Mouse (Mus musculus) layer of hippocampus, adult 9-11 months (tissue): Measurements from ENCODE around the gene Atg3.
A peak's percentile ranks its signal among the peaks of the same experiment; 100 is the strongest.

Experiments used
- DNase-seq: peaks from one replicate; pipeline ENCODE4 v3.0.0; 2022

Atg3 gene

DNA sequence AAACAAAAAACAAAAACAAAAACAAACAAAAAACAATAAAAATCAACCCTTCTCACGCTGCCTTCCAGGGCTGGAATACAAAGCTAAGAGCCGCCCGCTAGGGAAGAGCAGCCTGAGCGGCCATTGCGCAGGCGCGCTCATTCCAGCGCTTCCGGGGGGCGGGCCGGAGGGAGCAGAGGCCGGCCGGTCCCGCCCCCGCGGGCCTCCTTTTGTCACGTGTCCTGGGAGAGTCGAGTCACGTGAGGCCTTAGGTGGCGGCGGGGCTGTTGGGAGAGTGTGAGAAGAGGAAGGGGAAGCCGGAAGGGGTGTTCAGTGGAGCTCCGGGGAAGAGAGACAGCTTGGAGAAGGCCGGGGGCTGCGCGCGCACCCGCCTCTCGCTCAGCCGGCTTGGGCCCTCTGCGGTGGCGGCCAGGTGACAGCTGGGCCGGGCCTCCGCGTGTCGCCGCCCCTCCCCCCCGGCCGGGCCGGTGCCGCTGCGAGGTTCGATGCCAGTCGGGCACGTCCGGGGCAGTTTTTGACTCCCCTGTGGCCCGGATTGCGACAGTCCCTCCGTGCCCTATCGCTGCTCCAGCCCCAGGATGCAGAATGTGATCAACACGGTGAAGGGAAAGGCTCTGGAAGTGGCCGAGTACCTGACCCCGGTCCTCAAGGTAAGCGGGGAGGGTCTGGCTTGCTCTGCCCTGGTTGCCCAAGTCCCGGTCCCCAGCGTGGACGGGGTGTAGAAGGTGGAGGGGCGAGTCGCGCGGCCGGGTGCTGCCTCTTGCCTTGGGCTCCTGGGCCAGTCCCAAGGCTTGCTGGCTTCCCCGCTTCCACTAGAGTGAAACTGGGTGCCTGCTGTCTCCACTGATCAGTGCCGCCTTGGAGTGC, at the start of gene Atg3, which contains the start of gene Slc35a5:
Gene Atg3 (plus strand): TSS at position 264 of the 867 bp plus-strand sequence.
Gene Slc35a5 (minus strand): TSS at position 185 of the 867 bp plus-strand sequence.
- peak; percentile 97 for DNase-seq

DNA sequence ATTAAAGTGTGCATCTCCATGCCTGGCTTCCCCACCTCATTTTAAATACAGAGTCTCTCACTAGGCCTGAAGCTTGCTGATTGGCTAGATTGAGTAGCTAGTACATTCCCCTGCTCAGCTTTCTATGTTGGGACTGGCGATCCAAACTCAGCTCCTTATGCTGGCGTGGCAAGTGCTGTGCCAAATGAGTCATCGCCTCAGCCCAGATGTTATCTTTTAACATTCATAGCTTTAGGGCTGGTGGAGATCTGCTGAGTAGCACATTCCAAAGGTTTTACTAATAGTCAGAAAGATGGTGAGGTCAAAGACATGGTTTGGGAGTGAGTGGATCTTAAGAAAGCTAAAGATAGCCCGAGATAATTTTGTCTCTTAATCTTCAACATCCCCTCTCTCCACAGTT, 48.1 kb upstream of the Atg3 start:
- DNase-seq = no peak

DNA sequence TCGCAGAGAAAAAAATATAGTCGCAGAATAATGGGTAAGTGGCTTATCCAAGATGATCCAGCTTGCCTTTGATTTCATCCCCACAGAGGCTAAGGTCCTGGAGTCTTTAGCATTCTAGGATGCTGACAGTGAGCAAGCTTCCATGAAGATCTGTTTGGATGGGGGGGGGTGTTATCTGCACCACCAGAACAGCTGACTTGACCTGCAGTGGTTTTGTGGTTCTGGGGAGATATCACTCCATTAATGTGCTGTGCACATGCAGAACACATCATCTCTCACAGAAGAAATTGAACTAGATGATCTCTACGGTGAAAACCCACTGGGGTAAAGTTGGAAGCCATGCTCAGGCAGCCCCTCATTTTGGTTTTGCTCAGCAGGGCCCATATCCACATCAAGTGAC, 41.4 kb upstream of the Atg3 start:
- no peak for DNase-seq

GRCm38 (mm10) chr16:45118760-45119159, 39.8 kb upstream of the Atg3 start:
- DNase-seq = no peak

- no peak for DNase-seq
These were observed 37.6 kb upstream of the Atg3 start for GRCm38 (mm10) chr16:45120844-45121425.

DNA sequence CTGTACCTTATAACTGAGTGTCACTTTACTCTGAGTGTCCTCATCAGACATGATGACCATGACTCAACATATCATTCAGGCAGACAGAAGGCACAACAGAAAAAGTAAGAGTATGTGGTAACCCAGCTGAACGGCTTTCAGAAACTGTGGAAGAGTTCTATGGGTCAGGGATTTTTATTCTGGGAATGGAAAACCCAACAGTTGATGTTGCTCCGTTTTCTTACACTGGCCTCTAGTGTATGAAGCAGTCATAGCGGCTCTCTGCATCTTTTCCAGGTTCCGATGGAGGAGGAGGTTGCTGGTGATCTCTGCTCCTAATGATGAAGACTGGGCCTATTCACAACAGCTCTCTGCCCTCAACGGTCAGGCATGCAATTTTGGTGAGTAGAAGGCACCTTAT, 36.0 kb upstream of the Atg3 start:
- no peak for DNase-seq

GRCm38 (mm10) chr16:45124230-45125203, 34.1 kb upstream of the Atg3 start:
- no peak for DNase-seq

DNA sequence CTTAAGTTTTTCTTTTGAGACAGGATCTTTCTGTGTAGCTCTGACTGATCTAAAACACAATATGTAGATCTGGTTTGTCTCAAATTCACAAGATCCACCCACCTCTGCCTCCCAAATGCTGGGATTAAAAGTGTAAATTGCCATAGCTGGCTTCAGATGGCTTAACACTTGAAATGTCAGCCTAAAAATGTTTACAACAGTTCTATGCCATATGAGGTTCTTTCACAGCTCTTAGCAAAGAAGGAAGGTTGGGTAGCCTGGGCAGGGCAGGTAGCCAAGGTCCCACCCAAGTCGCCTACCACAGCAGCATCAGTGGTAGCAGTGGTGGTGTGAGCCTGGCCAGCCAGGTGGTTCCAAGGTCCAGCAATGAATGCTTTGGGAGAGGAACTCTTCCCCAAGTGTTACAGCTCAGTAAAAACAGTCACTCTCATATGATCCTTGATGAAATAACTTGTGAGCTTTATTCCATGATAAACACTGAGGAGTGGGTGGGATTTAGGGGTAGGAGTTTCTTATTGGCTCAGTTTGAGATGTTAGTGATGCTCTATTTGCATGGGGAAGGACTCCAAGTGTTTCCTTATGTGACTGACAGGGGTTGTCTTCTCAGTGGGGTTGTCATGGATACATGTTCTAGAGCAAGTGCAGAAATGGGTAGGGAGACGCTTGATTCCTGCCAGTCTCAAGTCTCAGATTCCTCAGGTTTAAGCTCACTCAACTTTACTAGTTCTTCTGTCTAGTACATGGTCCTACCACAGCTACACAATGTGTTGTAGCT, 30.5 kb upstream of the Atg3 start:
- DNase-seq = peak; percentile 55

- no peak for DNase-seq
These were observed 16.9 kb upstream of the Atg3 start for GRCm38 (mm10) chr16:45141711-45142110.

DNA sequence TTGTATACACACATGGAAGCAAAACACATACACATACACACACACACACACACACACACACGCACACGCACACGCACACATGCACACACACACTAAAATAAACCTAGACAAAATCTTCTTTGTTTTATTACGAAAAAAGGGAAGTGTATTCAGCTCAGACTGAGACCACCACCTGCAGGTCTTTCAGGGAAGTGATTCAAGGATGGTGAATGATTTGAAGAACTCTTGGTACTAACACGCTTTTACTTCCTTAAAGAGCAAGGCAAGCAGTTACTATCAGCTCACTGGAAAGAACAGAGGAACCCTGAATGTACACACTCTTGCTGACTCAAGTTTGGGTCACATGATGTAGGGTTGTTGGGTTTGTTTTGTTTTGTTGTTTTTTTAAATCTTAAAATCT, 16.0 kb upstream of the Atg3 start:
- no peak for DNase-seq

GRCm38 (mm10) chr16:45145119-45145518, 13.5 kb upstream of the Atg3 start:
- DNase-seq = no peak

- no peak for DNase-seq
These were observed 10.0 kb upstream of the Atg3 start for GRCm38 (mm10) chr16:45148488-45149082.

- no peak for DNase-seq
These were observed 3.8 kb upstream of the Atg3 start for GRCm38 (mm10) chr16:45154741-45155250.

- DNase-seq = peak; percentile 74
These were observed 456 bp upstream of the Atg3 start for GRCm38 (mm10) chr16:45158136-45158521.

DNA sequence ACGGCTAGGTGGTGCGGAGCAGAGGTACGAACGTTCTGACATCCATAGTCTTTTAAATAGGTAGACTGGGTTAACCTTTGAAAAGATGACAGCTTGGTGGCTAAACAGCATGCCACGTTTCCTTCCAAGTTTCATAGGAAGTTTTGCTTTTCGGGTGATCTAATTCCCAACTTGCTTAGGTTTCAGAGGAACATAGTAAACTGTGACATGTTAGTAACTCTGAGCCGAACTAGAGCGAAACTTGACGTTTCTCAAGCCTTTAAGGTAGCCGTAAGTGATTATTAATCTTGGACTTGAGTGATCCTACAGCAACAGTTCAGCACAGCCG, 768 bp downstream of the Atg3 start:
- DNase-seq = no peak

- no peak for DNase-seq
These were observed 20.0 kb downstream of the Atg3 start for GRCm38 (mm10) chr16:45178552-45178951.

- no peak for DNase-seq
These were observed 23.2 kb downstream of the Atg3 start for GRCm38 (mm10) chr16:45181824-45182223.

GRCm38 (mm10) chr16:45192613-45193012, 34.0 kb downstream of the Atg3 start:
- peak; percentile 62 for DNase-seq

DNA sequence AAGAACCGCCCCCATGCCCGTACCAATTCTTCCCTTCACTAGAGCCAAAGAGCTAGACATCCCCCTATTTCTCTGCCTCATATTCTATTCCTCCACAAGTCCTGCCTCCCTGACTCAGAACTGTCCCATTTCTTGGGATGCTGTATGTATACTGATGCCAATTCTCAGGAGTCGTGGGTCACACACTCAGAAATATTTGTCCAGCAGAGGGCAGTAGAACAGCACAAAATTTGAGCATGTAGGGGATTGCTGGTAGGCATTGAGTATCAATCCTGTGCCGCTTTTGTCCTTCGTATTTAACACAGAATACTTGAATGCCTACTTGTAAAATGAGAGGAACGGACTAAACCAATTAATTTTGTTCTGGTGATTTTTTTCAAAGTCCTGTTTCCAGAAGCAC, 38.2 kb downstream of the Atg3 start:
- peak; percentile 52 for DNase-seq

DNA sequence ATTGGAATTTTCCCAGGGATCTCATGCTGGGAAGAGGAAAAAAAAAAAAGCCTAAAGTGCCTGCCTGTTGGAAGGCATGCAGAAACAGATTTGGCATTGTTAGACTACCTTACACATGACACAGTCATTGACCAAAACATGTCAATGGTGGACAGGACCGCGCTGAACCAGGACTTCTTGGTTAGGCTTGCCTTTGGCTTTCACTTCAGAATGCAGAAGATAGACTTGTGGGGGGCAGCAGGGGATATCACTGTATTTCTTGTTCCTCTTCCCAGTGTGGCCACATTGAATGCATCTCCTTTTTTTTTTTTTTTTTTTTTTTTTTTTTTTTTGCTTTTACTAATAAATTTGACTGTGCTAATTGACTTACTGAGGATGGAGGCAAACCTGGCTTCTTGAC, 42.8 kb downstream of the Atg3 start:
- no peak for DNase-seq

DNA sequence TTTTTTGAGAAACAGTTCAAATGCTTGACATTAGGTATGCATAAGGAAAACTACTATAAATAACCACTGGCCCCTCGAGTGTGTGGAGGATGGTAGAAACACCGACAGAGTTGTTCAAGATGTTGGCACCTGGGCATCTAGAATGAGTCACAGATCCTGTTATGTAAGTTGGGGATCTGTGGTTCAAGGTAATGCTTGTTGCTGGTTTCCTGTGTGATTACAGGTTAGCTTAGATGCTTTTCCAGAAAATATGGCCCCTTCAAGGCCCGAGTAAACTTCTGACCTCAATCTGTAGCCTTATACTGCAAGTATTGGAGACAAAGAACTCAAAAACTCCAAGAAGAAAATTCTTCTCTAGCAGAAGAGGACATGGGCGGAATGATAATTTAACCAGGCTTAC, 45.9 kb downstream of the Atg3 start:
- DNase-seq = no peak
